Mouse (Mus musculus) heart, adult 2 months (tissue): ENCODE data around the gene Sh2d5.

ENCODE experiments used
- CTCF ChIP-seq: fragments of 200-600 bp; IDR thresholded peaks from 2 replicates; pipeline ENCODE4 v1.8.1; 2022; ENCODE audit warnings: antibody characterized with exemption, mild to moderate bottlenecking, moderate library complexity
- EP300 ChIP-seq: fragments of 200-500 bp; IDR thresholded peaks from 2 replicates; pipeline ENCODE4 v1.6.1; 2011; ENCODE audit warnings: low read depth, low read length, control low read depth; ENCODE audit not compliant: insufficient read depth
- POLR2A ChIP-seq: fragments of 200-500 bp; IDR thresholded peaks from 2 replicates; pipeline ENCODE4 v1.6.1; 2011; ENCODE audit warnings: mild to moderate bottlenecking, low read depth, low read length, control low read depth; ENCODE audit not compliant: insufficient read depth

- TF ChIP-seq POLR2A = no peak
- TF ChIP-seq CTCF = no peak
- no peak for TF ChIP-seq EP300
Measured at GRCm38 (mm10) chr4:138219331-138219730, 30.9 kb upstream of the Sh2d5 start.
